Mouse (Mus musculus) v-Abl transformed pro-B cells (cell line): ENCODE data around the gene Hs6st3.

Experiments used
- in situ Hi-C, 2 experiments: fragments of 400-800 bp; cut with MboI; formaldehyde crosslinking; loops; one replicate each; pipeline ENCODE4 v1.15.1; 2025; ENCODE audit not compliant: unreplicated experiment in 2 of 2

Hs6st3 gene

GRCm38 (mm10) chr14:119604327-119604726 is 466.2 kb downstream of the Hs6st3 start:
- in situ Hi-C loops, result no loop called here

GRCm38 (mm10) chr14:119612793-119613192 is 474.7 kb downstream of the Hs6st3 start:
- in situ Hi-C loops, result no loop called here

- in situ Hi-C loops, result no loop called here
Observed at GRCm38 (mm10) chr14:119629127-119629526, 491.0 kb downstream of the Hs6st3 start.

GRCm38 (mm10) chr14:119633090-119633489 is 494.9 kb downstream of the Hs6st3 start:
- in situ Hi-C loops, result no loop called here

- in situ Hi-C loops, result no loop called here
Observed at GRCm38 (mm10) chr14:119633626-119634025, 495.5 kb downstream of the Hs6st3 start.

GRCm38 (mm10) chr14:119642874-119643273 is 504.7 kb downstream of the Hs6st3 start:
- in situ Hi-C loops, result no loop called here

- in situ Hi-C loops, result no loop called here
Observed at GRCm38 (mm10) chr14:119643840-119644239, 505.7 kb downstream of the Hs6st3 start.

GRCm38 (mm10) chr14:119656936-119657335 is 518.8 kb downstream of the Hs6st3 start:
- in situ Hi-C loops, result no loop called here

GRCm38 (mm10) chr14:119665741-119666141 is 527.6 kb downstream of the Hs6st3 start:
- in situ Hi-C loops, result no loop called here

- in situ Hi-C loops, result no loop called here
Observed at GRCm38 (mm10) chr14:119667421-119667820, 529.3 kb downstream of the Hs6st3 start.

GRCm38 (mm10) chr14:119670836-119671587 is 532.9 kb downstream of the Hs6st3 start:
- in situ Hi-C loops, result no loop called here

- in situ Hi-C loops, result no loop called here
Observed at GRCm38 (mm10) chr14:119678574-119678973, 540.4 kb downstream of the Hs6st3 start.

- in situ Hi-C loops, result no loop called here
Observed at GRCm38 (mm10) chr14:119680052-119680451, 541.9 kb downstream of the Hs6st3 start.

- in situ Hi-C loops, result no loop called here
Observed at GRCm38 (mm10) chr14:119687885-119688284, 549.7 kb downstream of the Hs6st3 start.

- in situ Hi-C loops, result no loop called here
Observed at GRCm38 (mm10) chr14:119699982-119700381, 561.8 kb downstream of the Hs6st3 start.

- in situ Hi-C loops, result no loop called here
Observed at GRCm38 (mm10) chr14:119714712-119715111, 576.6 kb downstream of the Hs6st3 start.

GRCm38 (mm10) chr14:119717323-119717722 is 579.2 kb downstream of the Hs6st3 start:
- in situ Hi-C loops, result no loop called here

- in situ Hi-C loops, result no loop called here
Observed at GRCm38 (mm10) chr14:119725102-119725501, 587.0 kb downstream of the Hs6st3 start.

- in situ Hi-C loops, result no loop called here
Observed at GRCm38 (mm10) chr14:119731436-119732080, 593.4 kb downstream of the Hs6st3 start.

GRCm38 (mm10) chr14:119732219-119732618 is 594.1 kb downstream of the Hs6st3 start:
- in situ Hi-C loops, result no loop called here

- in situ Hi-C loops, result no loop called here
Observed at GRCm38 (mm10) chr14:119737408-119737961, 599.3 kb downstream of the Hs6st3 start.

- in situ Hi-C loops, result no loop called here
Observed at GRCm38 (mm10) chr14:119741791-119742190, 603.6 kb downstream of the Hs6st3 start.
